Mouse (Mus musculus): ENCODE measurements around the gene Sdhaf3.
"Not testable (repeated sequence)": the region's sequence is repeated elsewhere in the genome, so short reads cannot be mapped to it uniquely, and the experiment has no call there.

Sdhaf3 gene

DNA sequence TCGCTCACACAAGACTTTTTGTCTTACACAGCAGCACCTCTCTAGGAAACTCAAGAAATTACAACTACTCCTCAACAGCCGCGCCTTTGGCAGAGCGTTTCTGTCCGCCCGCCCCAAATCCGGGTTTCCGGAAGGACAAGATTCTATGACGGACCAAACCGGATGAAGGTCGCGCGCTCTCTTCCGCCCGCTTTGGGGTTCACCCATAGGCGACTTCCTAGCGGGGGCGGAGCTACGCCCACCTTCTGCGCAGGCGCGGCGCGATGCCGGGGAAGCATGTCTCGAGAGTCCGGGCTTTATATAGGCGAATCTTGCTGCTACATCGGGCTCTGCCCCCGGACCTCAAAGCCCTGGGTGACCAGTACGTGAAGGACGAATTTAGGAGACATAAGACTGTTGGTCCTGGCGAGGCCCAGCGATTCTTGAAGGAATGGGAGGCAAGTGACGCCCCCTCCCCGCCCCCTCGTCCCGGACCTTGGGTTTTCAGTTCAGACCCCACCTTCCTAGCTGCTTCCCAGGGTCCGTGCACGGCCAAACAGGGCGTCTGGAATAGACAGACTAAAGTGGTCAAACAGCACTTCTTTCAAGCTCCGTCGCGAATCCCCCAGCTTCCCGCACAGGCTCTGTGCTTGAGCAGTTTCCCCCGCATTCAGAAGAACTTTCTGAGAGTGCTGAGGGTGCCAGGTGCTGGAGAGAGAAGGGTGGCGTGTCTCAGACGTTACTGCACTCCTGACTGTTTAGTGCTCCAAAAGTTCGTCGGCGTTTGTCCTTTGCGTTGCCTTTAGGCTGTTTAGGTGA is at the start of gene Sdhaf3:
Gene Sdhaf3, plus strand, starts transcription at position 241 of the 798 bp plus-strand sequence.
- peak; percentile 93 to 96 for DNase-seq

DNA sequence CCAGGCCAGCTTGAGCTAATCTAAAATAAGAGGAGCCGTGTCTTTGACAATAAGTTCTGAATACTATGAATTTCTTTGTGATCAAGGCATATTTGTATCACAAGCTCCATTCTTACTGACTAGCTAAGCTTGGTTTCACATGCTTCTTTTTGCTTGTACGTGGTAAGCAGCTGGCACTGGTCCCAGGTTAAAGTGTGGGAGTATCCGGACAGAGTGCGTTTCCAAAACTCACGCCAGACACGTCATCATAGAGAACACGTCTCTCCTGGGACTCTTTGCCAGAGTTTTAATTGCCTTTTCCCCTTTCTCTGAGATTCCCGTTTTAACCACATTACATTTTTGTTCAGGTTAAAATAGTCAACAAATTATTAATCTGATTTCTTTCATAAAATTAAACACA is 46.2 kb upstream of the Sdhaf3 start:
- no peak for DNase-seq

DNA sequence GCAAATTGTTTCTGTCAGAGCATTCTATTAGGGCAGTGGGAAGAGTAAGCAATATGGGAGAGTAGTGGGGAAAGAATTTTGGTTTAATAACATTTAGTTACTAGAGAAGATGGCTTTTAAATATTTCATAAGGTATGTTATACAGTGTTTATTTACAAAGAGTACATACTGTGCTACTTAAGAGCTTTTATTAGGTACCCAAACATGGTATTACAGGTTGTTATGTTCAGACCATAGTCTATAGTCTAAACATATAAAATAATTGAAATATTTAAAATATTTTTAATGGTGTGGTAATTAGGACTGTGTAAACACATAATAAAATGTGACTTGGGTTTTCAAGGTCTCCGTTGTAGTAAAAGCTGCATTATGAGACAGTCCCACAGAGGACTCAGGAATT is 41.5 kb upstream of the Sdhaf3 start:
- DNase-seq, result no peak

DNA sequence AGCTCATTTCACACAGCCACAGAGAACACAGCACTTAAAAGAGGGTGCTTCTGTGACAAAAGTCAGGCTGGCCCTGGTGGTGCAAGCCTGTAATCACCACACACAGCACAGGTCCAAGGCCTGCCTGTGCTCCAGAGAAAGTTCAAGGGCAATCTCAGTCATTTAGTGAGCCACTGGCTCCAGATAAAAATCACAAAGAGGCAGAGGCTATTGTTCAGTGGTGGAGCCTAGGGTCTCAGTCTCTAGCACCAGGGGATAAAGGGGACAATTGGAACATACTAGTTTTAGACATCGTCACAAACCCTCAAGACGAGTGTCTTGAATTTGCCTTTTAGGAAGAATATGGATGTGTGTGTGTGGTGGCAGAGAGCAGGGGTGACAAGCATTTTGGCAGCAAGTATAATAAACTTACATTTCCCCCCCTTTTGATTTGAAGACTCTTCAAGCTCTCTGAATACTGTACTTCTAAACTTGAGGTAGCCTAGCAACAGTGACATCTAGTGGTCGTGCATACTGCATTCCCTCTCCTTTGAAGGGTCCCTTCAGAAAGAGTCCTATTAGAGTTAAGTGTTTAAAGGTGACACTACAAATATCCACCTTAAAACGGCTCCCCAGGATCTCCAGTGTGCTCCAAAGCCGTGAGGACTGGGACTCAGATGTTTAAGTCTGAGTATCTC is 40.8 kb upstream of the Sdhaf3 start:
- peak; percentile 15 to 34 for DNase-seq

DNA sequence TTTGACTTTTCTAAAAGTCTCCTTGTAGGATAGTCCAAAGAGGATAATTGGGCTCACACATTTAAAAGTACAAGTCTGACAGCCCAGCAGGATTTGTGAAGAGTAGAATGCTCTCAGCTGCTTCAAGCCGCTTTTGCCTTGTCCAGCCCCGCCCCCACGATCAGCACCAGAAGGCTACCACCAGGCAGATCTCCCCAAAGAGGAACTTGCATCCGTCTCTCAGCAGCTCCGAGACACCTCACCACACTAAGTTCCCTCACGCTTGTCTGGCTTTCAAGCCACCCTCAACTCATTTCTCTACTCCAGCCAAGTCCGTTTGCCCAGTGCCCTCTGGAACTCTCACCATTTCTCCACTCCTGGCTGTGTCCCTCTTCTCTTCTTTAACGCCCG is 40.3 kb upstream of the Sdhaf3 start:
- DNase-seq, result no peak

DNA sequence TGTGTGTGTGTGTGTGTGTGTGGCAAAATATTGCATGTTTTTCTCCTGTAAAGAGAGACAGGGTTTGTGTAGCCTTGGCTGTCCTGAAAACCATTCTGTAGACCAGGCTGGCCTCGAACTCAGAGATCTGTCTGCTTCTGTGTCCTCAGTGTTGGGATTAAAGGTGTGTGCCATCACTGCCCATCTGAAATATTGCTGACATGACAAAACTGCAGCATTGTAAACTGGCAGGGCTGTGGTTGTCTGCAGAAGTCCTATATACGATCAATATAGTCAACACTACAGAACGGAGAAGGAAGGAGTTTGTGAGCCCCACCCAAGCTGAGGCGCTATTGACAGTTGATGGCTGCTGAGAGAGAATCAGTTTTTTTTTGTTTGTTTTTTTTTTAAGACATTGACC is 38.5 kb upstream of the Sdhaf3 start:
- no peak for DNase-seq

DNA sequence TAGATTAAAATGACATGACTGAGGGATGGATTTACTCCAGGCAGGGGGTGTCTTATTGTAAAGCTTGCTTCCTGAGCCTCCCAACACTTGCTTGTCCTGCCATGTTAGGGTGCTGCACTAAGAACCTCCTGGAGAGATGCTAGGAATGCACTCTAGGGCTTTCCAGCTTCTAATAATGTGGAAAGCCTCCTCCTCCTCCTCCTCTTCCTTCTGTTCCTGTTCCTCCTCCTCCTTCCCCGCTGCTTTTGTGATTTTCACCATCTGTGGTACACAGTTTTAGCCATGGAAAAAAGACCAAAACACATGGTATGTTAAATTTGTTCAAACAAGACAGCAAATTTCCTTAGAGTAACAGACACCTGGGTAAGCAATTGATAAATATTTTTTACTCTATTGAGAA is 30.5 kb upstream of the Sdhaf3 start:
- no peak for DNase-seq

DNA sequence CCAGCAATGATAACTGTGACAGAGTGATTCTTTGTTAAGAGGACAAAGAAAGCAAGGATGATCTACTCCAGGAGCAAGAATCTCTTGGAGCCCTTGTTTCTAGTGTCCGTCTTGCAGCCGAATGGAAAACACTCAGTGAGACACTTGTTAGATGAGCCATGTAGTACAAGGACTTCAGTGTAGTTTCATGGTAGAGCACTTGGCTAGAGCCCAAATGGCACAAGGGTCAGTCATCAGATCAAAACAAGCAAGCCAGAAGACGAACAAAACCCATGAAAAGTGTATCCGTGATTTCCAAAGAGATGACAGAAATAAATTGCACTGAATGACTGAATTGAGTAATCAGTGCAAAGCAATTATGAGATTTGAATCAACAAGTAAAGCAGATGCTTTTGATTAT is 25.0 kb upstream of the Sdhaf3 start:
- DNase-seq, result no peak

DNA sequence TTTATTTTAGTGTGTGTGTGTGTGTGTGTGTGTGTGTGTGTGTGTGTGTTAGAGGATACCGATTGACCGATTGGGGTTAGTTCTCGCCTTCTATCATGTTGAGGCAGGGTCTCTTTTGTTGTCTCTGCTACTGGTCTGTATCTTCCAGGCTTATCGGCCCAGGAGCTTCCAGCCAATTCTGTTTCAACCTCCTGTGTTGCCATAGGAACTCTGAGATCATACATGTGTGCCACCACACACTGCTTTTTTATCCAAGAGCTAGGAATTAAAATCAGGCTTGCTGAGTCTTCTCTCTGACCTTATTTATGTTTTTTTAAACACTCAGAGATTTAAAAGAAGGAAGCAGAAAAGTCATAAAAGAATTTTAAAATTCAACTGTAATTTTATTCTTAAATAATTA is 24.3 kb upstream of the Sdhaf3 start:
- no peak for DNase-seq

DNA sequence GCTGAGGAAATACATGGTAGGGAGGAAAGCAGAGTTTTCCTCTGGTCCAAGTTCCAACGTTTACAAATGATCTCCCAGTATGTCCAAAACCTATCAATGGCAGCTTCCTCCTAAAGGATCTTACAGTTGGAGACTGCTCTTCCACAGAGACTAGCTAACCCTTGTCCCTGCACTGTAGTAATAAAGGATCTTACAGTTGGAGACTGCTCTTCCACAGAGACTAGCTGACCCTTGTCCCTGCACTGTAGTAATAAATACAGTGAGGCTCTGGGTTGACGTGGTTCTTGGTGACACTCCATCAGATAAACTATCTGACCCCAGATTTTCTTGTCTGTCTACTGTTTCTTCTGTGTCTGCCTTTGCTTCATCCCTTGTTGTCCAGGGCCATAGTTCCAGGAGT is 15.0 kb upstream of the Sdhaf3 start:
- no peak for DNase-seq

DNA sequence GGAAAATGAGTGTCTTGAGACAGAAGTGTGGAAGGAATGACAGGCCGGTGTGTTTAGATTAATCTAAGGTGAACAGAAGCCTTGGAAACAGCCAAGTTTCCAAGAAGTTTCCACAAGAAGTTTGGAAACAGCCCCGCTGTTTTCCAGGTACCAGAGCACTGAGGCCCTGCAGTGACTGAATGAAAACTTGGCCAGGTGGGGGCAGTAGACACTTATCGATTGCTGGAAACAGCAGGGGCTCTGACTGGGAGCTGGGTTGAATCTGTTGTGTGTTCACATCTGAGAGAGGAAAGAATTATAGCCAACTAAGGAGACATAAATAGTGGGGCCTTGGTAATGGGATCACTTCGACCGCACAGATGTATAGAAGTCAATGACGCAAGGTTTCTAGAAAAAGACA is 13.0 kb upstream of the Sdhaf3 start:
- DNase-seq, result peak in 1 of 2 experiments; percentile 3

DNA sequence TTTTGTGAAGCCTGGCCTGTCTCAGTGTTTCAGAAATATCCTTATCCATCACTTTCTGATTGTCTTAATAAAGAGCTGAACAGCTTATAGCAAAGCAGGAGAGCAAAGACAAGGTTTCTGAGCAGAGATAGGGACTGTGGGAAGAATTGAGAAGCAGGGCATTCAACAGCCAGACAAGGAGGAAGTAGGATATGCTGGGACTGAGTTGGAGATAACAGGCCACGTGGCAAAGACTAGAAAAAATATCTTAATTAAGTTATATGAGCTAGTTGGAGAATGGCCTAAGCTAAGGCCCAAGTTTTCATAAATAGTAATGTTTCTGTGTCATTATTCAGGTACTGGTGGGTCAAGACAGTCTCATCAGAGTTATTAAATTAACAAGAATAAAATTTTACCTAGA is 8.2 kb upstream of the Sdhaf3 start:
- no peak for DNase-seq

DNA sequence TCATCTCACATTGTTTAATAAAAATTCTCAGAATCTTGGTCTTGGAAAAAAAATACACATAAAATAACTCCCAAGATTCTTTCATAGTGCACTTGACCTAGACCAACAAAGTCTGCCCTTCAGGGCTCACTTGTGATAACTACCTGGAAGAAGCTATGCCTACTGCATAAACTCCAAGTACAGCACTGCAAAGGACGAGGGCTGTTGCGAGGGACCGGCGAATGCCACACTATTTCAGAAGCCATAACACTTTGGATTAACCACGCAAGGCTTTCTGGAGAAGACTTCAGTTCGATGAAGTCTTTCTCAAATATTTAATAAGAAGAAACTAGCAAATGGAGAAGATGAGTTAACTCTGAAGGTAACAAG is 425 bp upstream of the Sdhaf3 start:
- no peak for DNase-seq

DNA sequence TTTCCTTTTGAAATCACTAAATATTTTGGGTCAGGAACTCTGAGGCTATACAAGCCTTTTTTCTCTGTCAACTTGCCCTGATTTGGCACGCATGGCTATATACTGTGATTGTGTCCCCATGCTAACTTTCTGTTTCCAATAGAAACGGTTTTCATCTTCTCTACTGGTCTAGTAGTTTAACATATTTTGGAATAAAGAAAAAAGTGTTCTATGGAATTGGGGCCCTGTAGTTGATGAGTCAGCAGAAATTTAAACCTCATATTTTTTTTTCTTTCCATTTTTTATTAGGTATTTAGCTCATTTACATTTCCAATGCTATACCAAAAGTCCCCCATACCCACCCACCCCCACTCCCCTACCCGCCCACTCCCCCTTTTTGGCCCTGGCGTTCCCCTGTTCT is 3.4 kb downstream of the Sdhaf3 start:
- not testable (repeated sequence) for DNase-seq

DNA sequence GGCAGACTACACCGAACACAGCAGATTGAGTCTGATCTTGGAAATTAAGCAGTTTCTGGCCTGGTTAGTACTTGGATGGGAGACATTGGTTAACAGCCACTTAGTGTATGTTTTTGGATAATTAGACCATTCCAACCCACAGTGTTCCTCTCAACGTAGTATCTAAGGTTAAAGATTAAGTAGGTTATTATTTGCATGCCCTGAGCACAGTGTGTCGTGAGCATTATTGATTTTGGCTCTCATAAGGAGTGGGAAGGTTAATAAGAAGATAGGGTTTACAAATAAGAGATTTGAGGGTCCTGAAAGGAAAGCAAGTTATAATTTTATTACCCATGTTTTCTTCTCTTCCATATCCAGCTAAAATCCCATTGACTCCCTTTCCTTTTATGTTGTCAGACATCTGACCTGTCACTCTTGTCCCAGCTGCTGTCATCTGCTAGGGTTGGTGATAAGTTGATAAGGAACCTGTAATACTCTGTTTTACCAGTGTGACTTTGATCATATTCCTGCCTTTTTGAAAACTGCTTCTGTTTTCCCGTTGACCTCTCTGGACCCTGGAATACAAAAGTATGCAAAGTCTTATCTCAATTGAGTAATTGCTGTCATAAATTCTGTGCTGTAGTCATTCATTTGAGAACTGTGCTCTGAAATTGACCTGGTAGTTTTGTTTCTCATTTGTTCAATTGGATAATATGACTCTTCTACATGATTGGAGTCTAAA is 41.6 kb downstream of the Sdhaf3 start:
- DNase-seq, result no peak

DNA sequence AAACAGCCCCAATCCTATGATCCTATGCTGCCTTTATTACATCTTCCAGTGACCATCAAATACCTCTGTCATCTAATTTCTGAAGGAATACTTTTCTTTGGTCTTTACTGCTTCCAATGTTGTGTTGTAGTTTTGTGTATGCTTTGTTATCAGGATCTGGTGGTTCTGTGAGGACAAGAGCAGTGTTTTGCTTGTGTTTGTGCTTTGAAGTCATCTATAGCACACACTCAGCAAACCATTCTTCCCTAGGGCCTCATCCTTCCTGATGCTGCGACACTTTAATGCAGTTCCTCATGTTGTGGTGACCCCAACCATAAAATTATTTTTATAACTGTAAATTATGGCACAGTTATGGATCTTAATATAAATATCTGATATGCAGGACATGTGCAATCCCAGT is 42.2 kb downstream of the Sdhaf3 start:
- DNase-seq, result no peak

DNA sequence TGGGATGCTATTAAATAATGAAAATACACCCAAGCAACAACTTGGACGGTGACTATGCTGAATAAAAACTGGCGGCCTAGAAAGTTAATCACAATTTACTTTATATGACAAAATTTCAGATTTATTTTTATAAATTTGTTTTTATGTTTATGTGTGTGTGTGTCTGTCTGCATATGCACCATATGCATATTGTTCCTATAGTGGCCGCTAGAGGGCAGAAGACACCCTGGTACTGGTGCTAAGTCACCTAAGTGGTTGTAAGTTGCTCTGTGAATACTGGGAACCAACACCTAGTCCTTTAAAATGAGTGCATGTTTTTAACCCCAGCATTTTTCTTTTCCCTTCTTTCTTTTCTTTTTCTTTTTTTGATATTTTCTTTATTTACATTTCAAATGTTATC is 43.2 kb downstream of the Sdhaf3 start:
- no peak for DNase-seq

DNA sequence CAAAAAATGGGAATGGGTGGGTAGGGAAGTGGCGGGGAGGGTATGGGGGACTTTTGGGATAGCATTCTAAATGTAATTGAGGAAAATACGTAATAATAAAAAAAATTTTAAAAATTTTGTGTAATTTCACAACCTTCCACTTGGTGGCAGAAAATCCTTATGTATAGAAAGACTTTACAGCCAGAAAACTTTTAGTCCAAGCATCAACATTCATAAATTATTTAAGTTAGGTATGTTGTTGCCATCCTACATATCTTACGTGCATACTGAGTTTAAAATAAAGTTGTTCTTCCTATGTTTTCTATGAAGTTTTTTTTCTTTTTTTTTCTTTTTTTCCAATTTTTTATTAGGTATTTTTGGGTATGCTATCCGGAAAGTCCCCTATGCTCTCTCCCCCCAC is 47.3 kb downstream of the Sdhaf3 start:
- no peak for DNase-seq

DNA sequence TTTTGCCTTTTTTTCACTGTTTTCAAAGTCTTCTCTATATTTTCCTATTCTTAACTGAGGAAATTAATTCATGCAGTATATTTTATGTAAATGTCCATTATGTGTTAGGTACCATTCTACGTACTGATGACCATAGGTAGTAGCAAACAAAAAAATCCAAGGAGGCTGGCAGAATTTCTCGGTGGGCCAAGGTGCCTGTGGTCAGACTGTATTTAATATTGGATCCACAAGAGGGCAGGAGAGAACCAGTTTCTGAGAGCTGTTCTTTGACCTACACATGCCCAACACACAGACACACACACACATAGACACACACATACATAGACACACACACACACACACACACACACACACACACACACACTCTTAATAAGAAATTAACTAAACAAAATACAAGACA is 48.2 kb downstream of the Sdhaf3 start:
- DNase-seq, result peak in 1 of 2 experiments; percentile 2

DNA sequence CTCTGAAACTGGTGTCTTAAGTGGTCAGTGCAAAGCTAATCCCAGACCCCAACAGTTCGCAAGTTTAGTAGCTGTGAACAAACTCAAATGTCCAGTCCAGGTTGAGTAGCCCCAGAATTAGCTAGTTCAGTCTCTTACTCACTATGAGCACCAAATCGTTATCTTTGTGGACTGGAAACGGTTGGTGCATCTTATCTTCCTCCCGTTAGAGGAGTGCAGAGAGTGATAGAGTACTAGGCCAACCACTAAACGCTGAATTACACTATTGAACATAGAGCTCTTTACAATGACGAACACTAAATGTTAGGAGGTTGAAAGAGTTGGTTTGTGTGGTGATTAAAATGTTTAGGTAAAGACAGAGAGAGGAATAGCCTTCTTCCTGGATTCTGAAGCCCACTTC is 82.3 kb downstream of the Sdhaf3 start:
- DNase-seq, result no peak

DNA sequence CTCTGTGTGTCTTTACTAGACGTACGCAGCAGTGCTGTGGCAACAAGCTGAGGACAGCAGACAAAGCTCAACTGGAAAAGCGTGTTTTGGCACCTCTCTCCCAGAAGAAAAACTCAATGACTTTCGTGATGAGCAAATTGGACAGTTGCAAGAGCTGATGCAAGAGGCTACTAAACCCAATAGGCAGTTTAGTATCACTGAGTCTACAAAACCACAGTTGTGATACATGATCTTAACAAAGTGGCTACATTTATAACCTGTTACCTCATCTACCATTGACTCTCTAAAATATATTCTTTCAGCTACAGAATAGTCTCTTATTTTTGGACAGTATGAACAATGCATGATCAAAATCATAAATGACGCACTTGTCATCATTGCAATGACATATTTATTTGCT is 83.0 kb downstream of the Sdhaf3 start:
- DNase-seq, result no peak

DNA sequence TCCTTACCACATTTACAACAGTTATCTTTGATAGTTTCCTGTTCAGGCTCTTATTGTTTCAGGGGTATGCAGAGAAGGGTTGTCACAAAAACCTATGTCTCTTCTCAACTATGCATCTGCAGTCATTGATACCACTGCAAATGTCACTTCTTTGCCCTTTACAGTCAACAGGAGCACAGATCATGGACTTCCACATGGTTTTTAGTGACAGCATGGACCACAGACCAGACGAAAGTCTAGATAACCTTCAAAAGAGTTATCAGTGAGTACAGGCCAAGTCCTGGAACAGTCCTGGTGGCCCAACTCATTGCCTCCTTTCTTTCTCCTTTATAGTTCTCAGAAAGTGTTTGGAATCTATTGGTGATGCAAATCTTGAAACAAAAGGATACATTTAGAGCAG is 86.1 kb downstream of the Sdhaf3 start:
- no peak for DNase-seq

DNA sequence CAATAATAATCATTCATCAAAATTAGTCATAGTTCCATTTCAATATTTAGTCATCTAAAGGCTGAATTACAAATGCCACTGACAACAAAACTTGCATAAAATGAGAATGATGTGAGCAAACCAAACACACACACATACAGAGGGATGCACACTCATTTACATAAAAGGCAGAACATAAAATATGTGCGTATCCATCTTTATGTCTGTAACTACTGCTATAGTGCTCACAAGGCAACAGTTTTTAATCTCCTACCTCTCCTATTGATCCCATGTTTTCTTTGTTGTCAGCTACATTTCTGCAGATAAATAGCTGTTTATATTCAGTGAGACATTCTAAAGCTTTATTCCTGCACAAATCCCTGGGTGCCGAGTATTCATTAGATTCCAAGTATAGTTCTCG is 107.0 kb downstream of the Sdhaf3 start:
- DNase-seq, result no peak

DNA sequence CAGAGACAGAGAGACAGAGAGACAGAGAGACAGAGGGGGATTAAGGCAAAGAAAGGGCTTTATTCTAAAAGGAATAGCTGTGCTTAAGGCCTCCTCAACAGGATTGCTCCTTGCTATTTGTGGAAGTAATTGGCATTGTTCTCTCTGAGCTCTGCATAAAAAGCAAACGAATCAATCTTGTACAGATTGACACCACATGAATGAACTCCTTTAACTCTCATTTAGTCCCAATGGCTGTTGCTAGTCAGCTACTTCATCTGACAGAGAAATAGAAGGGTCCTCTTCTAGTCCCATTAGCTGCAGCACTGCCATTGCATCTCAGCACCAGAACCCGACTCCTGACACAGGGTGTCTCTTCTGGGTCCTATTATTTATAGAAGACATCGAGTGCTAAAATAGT is 113.0 kb downstream of the Sdhaf3 start:
- DNase-seq, result no peak

All from cerebellum, postnatal 36 days (tissue).